Comparison of ENCODE assay signal across 8 mouse cellular contexts in the genomic region with DNA sequence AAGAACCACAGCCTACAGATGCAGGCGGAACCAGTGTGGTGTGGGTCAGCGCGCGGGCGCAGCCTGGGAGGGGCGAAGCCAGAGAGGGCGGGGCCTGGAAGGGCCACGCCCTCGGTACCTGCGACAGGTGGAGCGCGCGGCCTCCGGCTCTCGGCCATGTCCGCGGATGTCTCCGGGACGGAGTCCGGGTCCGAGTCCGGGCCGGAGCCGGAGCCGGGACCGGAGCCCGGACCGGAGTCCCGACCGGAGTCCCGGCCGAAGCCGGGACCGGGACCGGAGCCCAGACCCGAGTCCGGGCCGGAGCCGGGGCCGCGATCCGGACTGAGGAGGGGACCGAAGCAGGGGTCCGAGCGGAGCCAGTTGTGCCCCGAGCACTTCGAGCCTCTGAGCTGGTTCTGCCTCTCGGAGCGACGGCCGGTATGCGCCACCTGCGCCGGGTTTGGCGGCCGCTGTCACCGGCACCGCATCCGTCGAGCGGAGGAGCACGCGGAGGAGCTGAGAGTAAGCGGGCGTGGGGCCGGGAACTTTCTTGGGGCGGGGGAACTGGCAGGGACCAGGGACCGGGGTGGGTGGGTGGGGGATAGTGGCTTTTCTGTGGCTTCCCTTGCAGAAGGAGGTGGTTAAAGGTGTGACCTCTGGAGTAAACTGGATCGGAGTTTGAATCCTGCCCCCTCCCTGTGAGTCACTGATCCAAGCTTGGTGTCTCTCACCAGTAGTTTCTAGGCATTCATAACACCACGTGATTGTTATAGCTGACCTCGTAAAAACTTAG. TPM values are rescaled to one million over a fixed set of nuclear protein-coding genes. Genes with fewer than 3 reads are reported as not detected.
A peak's percentile ranks its signal among the peaks of the same experiment; 100 is the strongest.
DNase-seq lines count a peak whose midpoint lies in the region; ATAC-seq and TF ChIP-seq lines count a peak whose summit lies in the region.

TSS of gene Bspry (plus strand) at position 117 of the 772 bp plus-strand sequence.

- no peaks in the 10 kb centered on the region for H3K9me3 ChIP-seq in kidney, embryonic 15.5 days (replicated peaks)

- 0 out of 2 replicates have a peak, but pooled peaks cover 3% of the 10 kb centered on the region for H3K4me1 ChIP-seq in cerebellum, adult 2 months (ENCODE audit: control insufficient read depth, insufficient read depth, low read length)
- H3K4me1 ChIP-seq in kidney, embryonic 15.5 days = peaks cover 20% of the 10 kb centered on the region

- 3% methylated on average over 71 of the region's 71 CpGs for WGBS in cerebellum, adult 2 months
- WGBS in kidney, embryonic 15.5 days = 1% methylated on average over 70 of the region's 71 CpGs

- H3K27me3 ChIP-seq in cerebellum, adult 2 months (ENCODE audit: control insufficient read depth, insufficient read depth, low read length) = no peaks in the 10 kb centered on the region
- no peaks in the 10 kb centered on the region for H3K27me3 ChIP-seq in kidney, embryonic 15.5 days

- no peaks in the 10 kb centered on the region for H3K36me3 ChIP-seq in kidney, embryonic 15.5 days

- peak within 1 kb of the TSS; percentile 63 for H3K4me3 ChIP-seq in cerebellum, adult 2 months (replicated peaks; ENCODE audit: insufficient read depth, low read depth, low read length)
- peak within 1 kb of the TSS; percentile 60 for H3K4me3 ChIP-seq in kidney, embryonic 15.5 days (replicated peaks)

- ATAC-seq in kidney, embryonic 15.5 days (replicated peaks; ENCODE audit: low FRiP score) = peak; percentile 90

- peak within 1 kb of the TSS; percentile 49 for H3K9ac ChIP-seq in kidney, embryonic 15.5 days

- TF ChIP-seq CTCF in cerebellum, adult 2 months (IDR thresholded peaks at IDR 0.05; ENCODE audit: borderline replicate concordance, insufficient read depth, low read depth, low read length) = no peak

- peak within 1 kb of the TSS; percentile 88 for H3K4me2 ChIP-seq in kidney, embryonic 15.5 days

- peak; percentile 52 for DNase-seq in T-cell, adult 2 months (ENCODE audit: low spot score)
- peak; percentile 41 to 43 for DNase-seq in cerebellum, adult 2 months
- DNase-seq in forelimb bud, embryonic 11.5 days (ENCODE audit: low read depth, low spot score) = peak; percentile 34
- DNase-seq in lung, postnatal 10 days = peak; percentile 62
- DNase-seq in retina, postnatal 1 day = peak; percentile 37
- DNase-seq in right cerebral cortex, postnatal 10 days (ENCODE audit: low spot score in 2 of 2) = no peak
- no peak for DNase-seq in gastrocnemius, postnatal 36 days

- H3K27ac ChIP-seq in cerebellum, adult 2 months (ENCODE audit: insufficient read depth, low read length) = no peak within 1 kb of the TSS
- peak within 1 kb of the TSS; percentile 77 for H3K27ac ChIP-seq in kidney, embryonic 15.5 days

- intact Hi-C loops in gastrocnemius, postnatal 36 days (cut with DNase I) = no loop called here

- TF ChIP-seq POLR2A in cerebellum, adult 2 months (IDR thresholded peaks at IDR 0.05; ENCODE audit: borderline replicate concordance, insufficient read depth, low read length) = no peak

RNA-seq across cellular contexts. Expression of gene Bspry, which starts in this region (rescaled TPM):
- 1.2 and 1.3 TPM in 2 replicates for polyA plus RNA-seq in cerebellum, adult 2 months (2012; rRNA removed)
- 19.5 and 21.3 TPM in 2 replicates for polyA plus RNA-seq in kidney, embryonic 15.5 days (2015; fragmentation: Nextera tagmentation; extraction: Ambion mirVana)
- total RNA-seq in gastrocnemius, postnatal 36 days (2021) = under 1 TPM in 1 of 2 experiments, not detected in 1; 0.10 TPM

Comparison
In these comparisons a context has a peak if more than half of its experiments do, and no peak if none do; other contexts are left out.
1. DNase-seq: peak in T-cell, adult 2 months (single experiment), cerebellum, adult 2 months (2 of 2), forelimb bud, embryonic 11.5 days (single experiment), lung, postnatal 10 days (single experiment) and retina, postnatal 1 day (single experiment); none in right cerebral cortex, postnatal 10 days (0 of 2) and gastrocnemius, postnatal 36 days (0 of 2).